Mouse (Mus musculus) MEL (cell line): Measurements from ENCODE around the gene Fyn. TPM values are rescaled to one million over a fixed set of nuclear protein-coding genes. Genes with fewer than 3 reads are reported as not detected.

Experiments
- DNase-seq: peaks from one replicate; pipeline ENCODE4 v3.0.0; 2011; ENCODE audit warnings: low read depth, low spot score
- H3K27ac ChIP-seq: 2 replicates; pipeline ENCODE4 v1.5.1; 2012; ENCODE audit warnings: low read depth, mild to moderate bottlenecking, control low read depth, low read length, moderate library complexity; ENCODE audit not compliant: control insufficient read depth
- H3K27me3 ChIP-seq, 2 experiments: fragments of 150-350 bp in 1 of 2; sonication (generic) in 1 of 2; 2 replicates each; pipeline ENCODE4 v1.6.1; 2012; ENCODE audit warnings: low read length in 2 of 2, mild to moderate bottlenecking in 2 of 2, improper control_type of control experiment in 1 of 2, moderate library complexity in 1 of 2; ENCODE audit not compliant: insufficient read depth in 2 of 2, control insufficient read depth in 1 of 2
- H3K36me3 ChIP-seq, 2 experiments: 2 replicates each; pipeline ENCODE4 v1.6.1; 2012 to 2014; ENCODE audit warnings: low read length in 2 of 2, improper control_type of control experiment in 1 of 2, inconsistent platforms in 1 of 2, mild to moderate bottlenecking in 1 of 2; ENCODE audit not compliant: insufficient read depth in 2 of 2, control insufficient read depth in 1 of 2
- H3K4me1 ChIP-seq, 2 experiments: fragments of 150-350 bp in 1 of 2; sonication (generic) in 1 of 2; 2 replicates each; pipeline ENCODE4 v1.6.1; 2012; ENCODE audit warnings: low read length in 2 of 2, improper control_type of control experiment in 1 of 2, mild to moderate bottlenecking in 1 of 2; ENCODE audit not compliant: insufficient read depth in 2 of 2, control insufficient read depth in 1 of 2
- H3K4me3 ChIP-seq, 2 experiments: fragments of 150-350 bp in 1 of 2; sonication (generic) in 1 of 2; 2 replicates each; pipeline ENCODE4 v1.5.1; 2012; ENCODE audit warnings: low read depth in 2 of 2, low read length in 2 of 2, mild to moderate bottlenecking in 2 of 2, moderate library complexity in 2 of 2, control low read depth in 1 of 2, improper control_type of control experiment in 1 of 2; ENCODE audit not compliant: control insufficient read depth in 1 of 2, insufficient read depth in 1 of 2
- H3K79me2 ChIP-seq: 2 replicates; pipeline ENCODE4 v1.6.1; 2012; ENCODE audit warnings: mild to moderate bottlenecking, low read length, moderate library complexity; ENCODE audit not compliant: control insufficient read depth, poor library complexity, insufficient read depth
- H3K9ac ChIP-seq: 2 replicates; pipeline ENCODE4 v1.6.1; 2012; ENCODE audit warnings: low read depth, mild to moderate bottlenecking, control low read depth, low read length, moderate library complexity; ENCODE audit not compliant: control insufficient read depth, poor library complexity, severe bottlenecking
- H3K9me3 ChIP-seq: fragments of 150-350 bp; sonication (generic); replicated peaks from 2 replicates; pipeline ENCODE4 v1.6.1; 2012; ENCODE audit warnings: mild to moderate bottlenecking, low read length, improper control_type of control experiment, moderate library complexity; ENCODE audit not compliant: insufficient read depth
- BHLHE40 ChIP-seq: IDR thresholded peaks from 2 replicates; pipeline ENCODE4 v1.6.1; 2012; ENCODE audit warnings: low read depth, mild to moderate bottlenecking, inconsistent platforms, low read length, improper control_type of control experiment, borderline replicate concordance
- CHD1 ChIP-seq: IDR thresholded peaks from 2 replicates; pipeline ENCODE4 v1.6.1; 2012; ENCODE audit warnings: low read depth, mild to moderate bottlenecking, inconsistent platforms, low read length, improper control_type of control experiment
- CHD2 ChIP-seq: IDR thresholded peaks from 2 replicates; pipeline ENCODE4 v1.6.1; 2011; ENCODE audit warnings: low read length, improper control_type of control experiment
- CTCF ChIP-seq, 3 experiments: IDR thresholded peaks in 2 of 3; conservative IDR thresholded peaks in 1 of 3; 2 replicates each; pipeline ENCODE4 v1.5.1; 2011 to 2012; ENCODE audit warnings: low read length in 3 of 3, low read depth in 2 of 3, mild to moderate bottlenecking in 2 of 3, improper control_type of control experiment in 1 of 3, inconsistent platforms in 1 of 3, mixed read lengths in 1 of 3, moderate library complexity in 1 of 3; ENCODE audit not compliant: control insufficient read depth in 1 of 3, insufficient read depth in 1 of 3, poor library complexity in 1 of 3, severe bottlenecking in 1 of 3
- EP300 ChIP-seq, 2 experiments: IDR thresholded peaks; 2 replicates each; pipeline ENCODE4 v1.6.1; 2011; ENCODE audit warnings: improper control_type of control experiment in 2 of 2, low read length in 2 of 2, low read depth in 1 of 2, mild to moderate bottlenecking in 1 of 2
- GABPA ChIP-seq: IDR thresholded peaks from 2 replicates; pipeline ENCODE4 v1.6.1; 2012; ENCODE audit warnings: low read depth, mild to moderate bottlenecking, inconsistent platforms, low read length, improper control_type of control experiment, moderate library complexity
- GATA1 ChIP-seq: IDR thresholded peaks from 2 replicates; pipeline ENCODE4 v1.6.1; 2011; ENCODE audit warnings: low read depth, low read length, improper control_type of control experiment
- JUND ChIP-seq: IDR thresholded peaks from 2 replicates; pipeline ENCODE4 v1.6.1; 2011; ENCODE audit warnings: low read depth, mild to moderate bottlenecking, improper control_type of control experiment, low read length
- MAFK ChIP-seq: IDR thresholded peaks from 2 replicates; pipeline ENCODE4 v1.6.1; 2011; ENCODE audit warnings: low read depth, mild to moderate bottlenecking, low read length, improper control_type of control experiment, borderline replicate concordance
- MXI1 ChIP-seq: IDR thresholded peaks from 2 replicates; pipeline ENCODE4 v1.6.1; 2011; ENCODE audit warnings: mild to moderate bottlenecking, low read depth, low read length, improper control_type of control experiment
- MYB ChIP-seq: IDR thresholded peaks from 2 replicates; pipeline ENCODE4 v1.6.1; 2011; ENCODE audit warnings: mild to moderate bottlenecking, low read depth, low read length, improper control_type of control experiment
- MYC ChIP-seq: IDR thresholded peaks from 2 replicates; pipeline ENCODE4 v1.6.1; 2011; ENCODE audit warnings: low read depth, mild to moderate bottlenecking, low read length, improper control_type of control experiment, moderate library complexity
- NELFE ChIP-seq: IDR thresholded peaks from 2 replicates; pipeline ENCODE4 v1.6.1; 2011; ENCODE audit warnings: low read depth, low read length, improper control_type of control experiment
- POLR2A ChIP-seq, 2 experiments: IDR thresholded peaks; 2 replicates each; pipeline ENCODE4 v1.6.1; 2011 to 2012; ENCODE audit warnings: low read length in 2 of 2, mild to moderate bottlenecking in 2 of 2, control low read depth in 1 of 2, improper control_type of control experiment in 1 of 2, low read depth in 1 of 2, moderate library complexity in 1 of 2; ENCODE audit not compliant: control insufficient read depth in 1 of 2, insufficient read depth in 1 of 2, poor library complexity in 1 of 2
- RAD21 ChIP-seq: IDR thresholded peaks from 2 replicates; pipeline ENCODE4 v1.6.1; 2011; ENCODE audit warnings: mild to moderate bottlenecking, low read depth, low read length, improper control_type of control experiment
- RCOR1 ChIP-seq: IDR thresholded peaks from 2 replicates; pipeline ENCODE4 v1.6.1; 2012; ENCODE audit warnings: low read depth, mild to moderate bottlenecking, inconsistent platforms, low read length, improper control_type of control experiment
- SIN3A ChIP-seq: IDR thresholded peaks from 2 replicates; pipeline ENCODE4 v1.6.1; 2012; ENCODE audit warnings: low read length, improper control_type of control experiment, inconsistent platforms
- SMC3 ChIP-seq: IDR thresholded peaks from 2 replicates; pipeline ENCODE4 v1.6.1; 2011; ENCODE audit warnings: low read depth, low read length, improper control_type of control experiment
- TBP ChIP-seq: IDR thresholded peaks from 2 replicates; pipeline ENCODE4 v1.8.0; 2011; ENCODE audit warnings: low read depth, low read length, improper control_type of control experiment
- TCF12 ChIP-seq: IDR thresholded peaks from 2 replicates; pipeline ENCODE4 v1.6.1; 2014; ENCODE audit warnings: low read depth, mild to moderate bottlenecking, inconsistent platforms, low read length, improper control_type of control experiment, moderate library complexity
- UBTF ChIP-seq: IDR thresholded peaks from 2 replicates; pipeline ENCODE4 v1.6.1; 2012; ENCODE audit warnings: low read depth, mild to moderate bottlenecking, inconsistent platforms, low read length, improper control_type of control experiment, moderate library complexity, borderline replicate concordance; ENCODE audit not compliant: insufficient read depth
- USF2 ChIP-seq, 2 experiments: IDR thresholded peaks; 2 replicates each; pipeline ENCODE4 v1.6.1; 2011 to 2012; ENCODE audit warnings: improper control_type of control experiment in 2 of 2, low read length in 2 of 2, borderline replicate concordance in 1 of 2, inconsistent platforms in 1 of 2, low read depth in 1 of 2, mild to moderate bottlenecking in 1 of 2; ENCODE audit not compliant: insufficient read depth in 1 of 2
- ZKSCAN1 ChIP-seq: IDR thresholded peaks from 2 replicates; pipeline ENCODE4 v1.6.1; 2012; ENCODE audit warnings: low read depth, mild to moderate bottlenecking, inconsistent platforms, low read length, improper control_type of control experiment, moderate library complexity
- ZNF384 ChIP-seq: IDR thresholded peaks from 2 replicates; pipeline ENCODE4 v1.6.1; 2012; ENCODE audit warnings: low read depth, mild to moderate bottlenecking, inconsistent platforms, low read length, improper control_type of control experiment
- polyA plus RNA-seq, 2 experiments: library from polyadenylated mRNA; stranded (reverse) in 1 of 2; unstranded in 1 of 2; fragments of >175 nt in 1 of 2; fragments of >200 nt in 1 of 2; gene quantifications; 2 replicates each; pipeline versions ENCODE4 v1.2.1 to v1.2.4; 2012; ENCODE audit warnings: low replicate concordance in 2 of 2, low read depth in 1 of 2; ENCODE audit not compliant: insufficient read length in 2 of 2, insufficient read depth in 1 of 2, missing spikeins in 1 of 2
- total RNA-seq: library from RNA; depleted of rRNA; stranded (reverse); fragments of 300-350 nt; gene quantifications from 2 replicates; pipeline ENCODE4 v1.2.3, GENCODE M21; 2012

Gene Fyn
- total and polyA plus RNA-seq, 3 experiments: 0.03 TPM; not detected in 2

- Histone ChIP-seq H3K79me2 (no peaks in the 10 kb centered on the region), H3K9ac (no peak overlapping the region), H3K36me3 (no peaks in the 10 kb centered on the region), H3K27me3 (peaks cover 0 to 1% of the 10 kb centered on the region in 2 experiments; a peak in 2 of 4 replicates), H3K4me3 (no peak overlapping the region), H3K4me1 (no peaks in the 10 kb centered on the region), H3K27ac (no peak overlapping the region), H3K9me3 (no peaks in the 10 kb centered on the region)
- TF ChIP-seq POLR2A (IDR thresholded peaks at IDR 0.05; ENCODE audit: control insufficient read depth in 1 of 2, insufficient read depth in 1 of 2, low read depth in 1 of 2, low read length in 2 of 2, poor library complexity in 1 of 2): no peak
- no peak for TF ChIP-seq GATA1
- no peak for TF ChIP-seq SIN3A
- no peak for TF ChIP-seq TCF12
- no peak for TF ChIP-seq SMC3
- no peak for TF ChIP-seq ZKSCAN1
- no peak for TF ChIP-seq BHLHE40
- no peak for TF ChIP-seq TBP
- no peak for TF ChIP-seq EP300 (IDR thresholded peaks at IDR 0.05; ENCODE audit: low read depth in 1 of 2, low read length in 2 of 2)
- no peak for TF ChIP-seq UBTF
- no peak for TF ChIP-seq MXI1
- TF ChIP-seq USF2 (IDR thresholded peaks at IDR 0.05; ENCODE audit: borderline replicate concordance in 1 of 2, insufficient read depth in 1 of 2, low read depth in 1 of 2, low read length in 2 of 2): no peak
- DNase-seq: no peak
These were observed 174.0 kb downstream of the Fyn start for GRCm38 (mm10) chr10:39542535-39543257.

- Histone ChIP-seq H3K4me3 (no peak overlapping the region), H3K79me2 (no peaks in the 10 kb centered on the region), H3K27me3 (peaks cover 0 to 1% of the 10 kb centered on the region in 2 experiments; a peak in 2 of 4 replicates), H3K36me3 (no peaks in the 10 kb centered on the region), H3K9ac (no peak overlapping the region), H3K27ac (no peak overlapping the region), H3K9me3 (no peaks in the 10 kb centered on the region), H3K4me1 (no peaks in the 10 kb centered on the region)
- no peak for TF ChIP-seq ZKSCAN1
- TF ChIP-seq MYC: no peak
- TF ChIP-seq CTCF (IDR thresholded peaks at IDR 0.05 in 2 of 3, conservative IDR thresholded peaks at IDR 0.05 in 1 of 3; ENCODE audit: control insufficient read depth in 1 of 3, insufficient read depth in 1 of 3, low read depth in 2 of 3, low read length in 3 of 3, poor library complexity in 1 of 3, severe bottlenecking in 1 of 3): no peak
- TF ChIP-seq ZNF384: no peak
- no peak for TF ChIP-seq RCOR1
- no peak for TF ChIP-seq RAD21
- TF ChIP-seq CHD2: no peak
- no peak for TF ChIP-seq NELFE
- no peak for TF ChIP-seq CHD1
- no peak for TF ChIP-seq TCF12
- TF ChIP-seq MAFK: no peak
- no peak for TF ChIP-seq SMC3
- TF ChIP-seq USF2 (IDR thresholded peaks at IDR 0.05; ENCODE audit: borderline replicate concordance in 1 of 2, insufficient read depth in 1 of 2, low read depth in 1 of 2, low read length in 2 of 2): no peak
- TF ChIP-seq JUND: no peak
- TF ChIP-seq MYB: no peak
- no peak for TF ChIP-seq GABPA
- DNase-seq: no peak
These were observed 174.7 kb downstream of the Fyn start for GRCm38 (mm10) chr10:39543258-39543770.
